Mouse (Mus musculus) macrophage (primary cell): ENCODE results near the gene Vmn2r57. TPM values are rescaled to one million over a fixed set of nuclear protein-coding genes. Genes with fewer than 3 reads are reported as not detected.
A peak's percentile ranks its signal among the peaks of the same experiment; 100 is the strongest.
"Not testable (repeated sequence)": the region's sequence is repeated elsewhere in the genome, so short reads cannot be mapped to it uniquely, and the experiment has no call there.

Experiments
- H3K27ac ChIP-seq: fragments of 350-480 bp; formaldehyde crosslinking; 2 replicates; pipeline ENCODE4 v1.9.0; 2021
- H3K36me3 ChIP-seq: fragments of 350-480 bp; formaldehyde crosslinking; 2 replicates; pipeline ENCODE4 v1.9.0; 2021; ENCODE audit errors: inconsistent target
- H3K4me3 ChIP-seq: fragments of 350-480 bp; formaldehyde crosslinking; 2 replicates; pipeline ENCODE4 v1.9.0; 2021; ENCODE audit errors: inconsistent target
- H3K79me2 ChIP-seq: fragments of 350-480 bp; formaldehyde crosslinking; 2 replicates; pipeline ENCODE4 v1.9.0; 2021; ENCODE audit errors: inconsistent target
- WGBS: methylation state at CpG from one replicate; pipeline ENCODE4 v1.1.7; 2026; ENCODE audit warnings: inconsistent platforms; ENCODE audit not compliant: missing documents; 5-methylcytosine and 5-hydroxymethylcytosine counted together
- polyA plus RNA-seq: library from polyadenylated mRNA; stranded (reverse); fragments of 250-400 nt; gene quantifications from 3 replicates; pipeline ENCODE4 v1.2.4, GENCODE M21; 2018; ENCODE audit warnings: inconsistent platforms
- total RNA-seq, 78 experiments: library from RNA; depleted of rRNA; stranded (reverse); fragments of 250-400 nt; gene quantifications; 1 replicate in 9 of 78; 2 replicates in 24 of 78; 3 replicates in 43 of 78; 4 replicates in 2 of 78; pipeline ENCODE4 v1.2.4; 2018; ENCODE audit warnings: inconsistent platforms in 56 of 78

Gene Vmn2r57
- total RNA-seq (2018; cell fraction: chromatin; rRNA removed) = under 1 TPM in 19 of 26 experiments, not detected in 7; 0.11 to 0.33 (median 0.17) TPM
- under 1 TPM in 21 of 26 experiments, not detected in 5; under 0.01 to 0.07 (median 0.04) TPM for total RNA-seq (2018; cell fraction: cytosol; rRNA removed)
- total RNA-seq (2018; cell fraction: nucleus; rRNA removed) = under 1 TPM in 15 of 26 experiments, not detected in 11; 0.05 to 0.34 (median 0.15) TPM
- polyA plus RNA-seq = 0.04 to 0.06 TPM in 2 of 3 replicates, not detected in the other

GRCm38 (mm10) chr7:41448596-41448995 lies at the start of gene Vmn2r57:
Gene Vmn2r57, minus strand, starts transcription at chr7:41448696.
- H3K36me3 ChIP-seq, H3K4me3 ChIP-seq, H3K27ac ChIP-seq, H3K79me2 ChIP-seq: not testable (repeated sequence)
- WGBS = 70% methylated on average over 1 of the region's 1 CpGs

- Histone ChIP-seq H3K36me3 (no peaks in the 10 kb centered on the region), H3K4me3 (no peak overlapping the region), H3K79me2 (peaks cover 7% of the 10 kb centered on the region; the same call in 1 of the 2 replicates), H3K27ac (no peak overlapping the region)
- 92% methylated on average over 2 of the region's 2 CpGs for WGBS
These were observed 49.4 kb upstream of the Vmn2r57 start for GRCm38 (mm10) chr7:41497871-41498270.

DNA sequence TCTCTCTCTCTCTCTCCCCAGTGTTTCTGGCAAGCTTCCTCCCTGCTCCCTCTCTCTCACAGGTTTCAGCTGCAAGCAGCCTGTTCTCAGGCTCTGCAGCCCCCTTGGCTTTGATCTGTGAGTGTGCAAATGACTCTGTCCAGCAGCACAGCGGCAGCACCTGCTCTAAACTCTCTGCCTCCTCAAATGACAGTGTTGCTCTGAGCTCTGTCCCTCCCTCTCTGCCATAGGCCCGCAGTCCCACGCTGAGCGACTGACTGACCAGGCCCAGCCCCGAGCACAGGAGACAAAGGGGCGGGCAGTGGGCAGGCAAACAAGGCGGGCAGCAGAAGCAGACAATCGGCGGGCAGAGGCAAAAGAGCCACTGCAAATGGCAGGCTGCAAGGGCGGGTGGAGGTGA lies 3.4 kb upstream of the Vmn2r57 start:
- Histone ChIP-seq H3K36me3 (no peaks in the 10 kb centered on the region), H3K79me2 (no peaks in the 10 kb centered on the region), H3K4me3 (no peak overlapping the region), H3K27ac (no peak overlapping the region)
- 11% methylated on average over 10 of the region's 10 CpGs for WGBS

DNA sequence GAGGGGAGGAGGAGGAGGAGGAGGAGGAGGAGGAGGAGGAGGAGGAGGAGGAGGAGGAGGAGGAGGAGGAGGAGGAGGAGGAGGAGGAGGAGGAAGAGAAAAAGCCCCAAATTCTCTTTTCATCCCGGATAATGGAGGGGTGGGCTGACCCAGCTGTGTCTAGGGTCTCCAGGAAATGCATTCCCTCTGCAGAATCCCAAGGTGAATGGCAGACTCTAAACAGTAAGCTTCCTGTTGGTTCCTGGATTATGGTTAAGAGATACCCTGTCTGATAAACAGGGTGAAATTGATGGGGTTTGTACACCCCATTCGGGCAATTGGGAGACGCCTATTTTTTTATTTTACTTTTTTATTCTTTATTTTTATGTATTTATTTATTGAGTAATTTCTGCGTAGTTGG lies 54.4 kb downstream of the Vmn2r57 start:
- Histone ChIP-seq H3K27ac (no peak overlapping the region), H3K4me3 (no peak overlapping the region), H3K36me3 (no peaks in the 10 kb centered on the region), H3K79me2 (peaks cover 35% of the 10 kb centered on the region; the same call in 1 of the 2 replicates)
- WGBS = 79% methylated on average over 4 of the region's 4 CpGs

GRCm38 (mm10) chr7:41393048-41393971 lies 55.2 kb downstream of the Vmn2r57 start, which contains the start of gene AI987944:
Gene AI987944, minus strand, starts transcription at chr7:41393379.
- Histone ChIP-seq H3K4me3 (peak within 1 kb of the TSS; percentile 75), H3K36me3 (0 out of 2 replicates have a peak, but pooled peaks cover 1% of the 10 kb centered on the region), H3K27ac (peak within 1 kb of the TSS; percentile 63), H3K79me2 (peaks cover 44% of the 10 kb centered on the region; the same call in 1 of the 2 replicates)
- 1% methylated on average over 25 of the region's 25 CpGs for WGBS

Other genes starting within 250 kb of the Vmn2r57 start
- 16.1 to 34.1 TPM (median 16.6 TPM) in 3 replicates for gene AI987944, start 55.3 kb downstream of the Vmn2r57 start, polyA plus RNA-seq
- 0.03 TPM in 1 of 3 replicates, not detected in the others for gene Gm20449, start 50.7 kb upstream of the Vmn2r57 start, polyA plus RNA-seq
- 4.4 to 8.1 TPM (median 5.5 TPM) in 3 replicates for gene AW146154, start 51.2 kb upstream of the Vmn2r57 start, polyA plus RNA-seq
- gene Gm6871, start 125.0 kb upstream of the Vmn2r57 start, polyA plus RNA-seq = not detected in 3 replicates
- 5.8 to 7.9 TPM (median 6.3 TPM) in 3 replicates for gene 2610021A01Rik, start 150.5 kb upstream of the Vmn2r57 start, polyA plus RNA-seq
- gene Zfp788, start 184.5 kb upstream of the Vmn2r57 start, polyA plus RNA-seq = 5.4 to 6.9 TPM (median 6.1 TPM) in 3 replicates